Mouse (Mus musculus): ENCODE results near the gene Hist1h2bh.

DNA sequence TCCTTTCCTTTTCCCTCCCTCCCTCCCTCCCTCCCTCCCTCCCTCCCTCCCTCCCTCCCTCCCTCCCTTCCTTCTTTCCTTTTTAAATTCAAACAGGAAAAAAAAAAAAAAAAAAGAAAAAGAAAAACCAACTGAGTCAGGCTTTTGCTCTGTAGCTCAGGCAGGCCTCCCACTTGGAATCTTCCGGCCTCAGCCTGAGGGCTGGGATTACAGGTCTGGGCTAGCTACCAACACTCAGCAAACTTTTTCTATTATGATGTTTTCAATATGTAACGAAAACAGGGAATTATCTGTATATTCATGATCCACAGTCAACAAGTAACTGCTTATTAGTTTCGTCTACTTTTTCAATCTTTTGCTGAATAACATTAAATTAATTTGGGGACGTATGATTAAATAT is 40.3 kb downstream of the Hist1h2bh start:
- TF ChIP-seq POLR2A (IDR thresholded peaks at IDR 0.05; ENCODE audit: insufficient read length, low read depth), result no peak
- no peak for TF ChIP-seq MYOG (IDR thresholded peaks at IDR 0.05; ENCODE audit: control insufficient read depth in 1 of 3, insufficient read depth in 1 of 3, insufficient read length in 2 of 3, low read depth in 2 of 3)
- no peak for TF ChIP-seq MAX (IDR thresholded peaks at IDR 0.05; ENCODE audit: low read depth)
- no peak for TF ChIP-seq USF1 (IDR thresholded peaks at IDR 0.05; ENCODE audit: low read depth)
- no peak for TF ChIP-seq POLR2AphosphoS2 (IDR thresholded peaks at IDR 0.05; ENCODE audit: insufficient read length, low read depth)
- TF ChIP-seq TCF12 (IDR thresholded peaks at IDR 0.05; ENCODE audit: insufficient read depth, poor library complexity, severe bottlenecking), result no peak
- TF ChIP-seq MYOD1 (IDR thresholded peaks at IDR 0.05; ENCODE audit: control insufficient read depth in 1 of 3, insufficient read length in 2 of 3, low read depth in 2 of 3), result no peak
- TF ChIP-seq E2F4 (IDR thresholded peaks at IDR 0.05; ENCODE audit: insufficient read depth), result no peak

Data from myocyte (in vitro differentiated cells).